Mouse (Mus musculus) macrophage (primary cell): Measurements from ENCODE around the gene Tmem125. TPM values are rescaled to one million over a fixed set of nuclear protein-coding genes. Genes with fewer than 3 reads are reported as not detected.

ENCODE experiments used
- H3K27ac ChIP-seq: fragments of 350-480 bp; formaldehyde crosslinking; 2 replicates; pipeline ENCODE4 v1.9.0; 2021
- H3K36me3 ChIP-seq: fragments of 350-480 bp; formaldehyde crosslinking; 2 replicates; pipeline ENCODE4 v1.9.0; 2021; ENCODE audit errors: inconsistent target
- H3K4me3 ChIP-seq: fragments of 350-480 bp; formaldehyde crosslinking; 2 replicates; pipeline ENCODE4 v1.9.0; 2021; ENCODE audit errors: inconsistent target
- H3K79me2 ChIP-seq: fragments of 350-480 bp; formaldehyde crosslinking; 2 replicates; pipeline ENCODE4 v1.9.0; 2021; ENCODE audit errors: inconsistent target
- WGBS: methylation state at CpG from one replicate; pipeline ENCODE4 v1.1.7; 2026; ENCODE audit warnings: inconsistent platforms; ENCODE audit not compliant: missing documents; 5-methylcytosine and 5-hydroxymethylcytosine counted together
- polyA plus RNA-seq: library from polyadenylated mRNA; stranded (reverse); fragments of 250-400 nt; gene quantifications from 3 replicates; pipeline ENCODE4 v1.2.4, GENCODE M21; 2018; ENCODE audit warnings: inconsistent platforms
- total RNA-seq, 78 experiments: library from RNA; depleted of rRNA; stranded (reverse); fragments of 250-400 nt; gene quantifications; 1 replicate in 9 of 78; 2 replicates in 24 of 78; 3 replicates in 43 of 78; 4 replicates in 2 of 78; pipeline ENCODE4 v1.2.4; 2018; ENCODE audit warnings: inconsistent platforms in 56 of 78

The Tmem125 gene
- not detected for total RNA-seq (2018; cell fraction: chromatin; rRNA removed)
- not detected for total RNA-seq (2018; cell fraction: cytosol; rRNA removed)
- total RNA-seq (2018; cell fraction: nucleus; rRNA removed): not detected
- not detected in 3 replicates for polyA plus RNA-seq

DNA sequence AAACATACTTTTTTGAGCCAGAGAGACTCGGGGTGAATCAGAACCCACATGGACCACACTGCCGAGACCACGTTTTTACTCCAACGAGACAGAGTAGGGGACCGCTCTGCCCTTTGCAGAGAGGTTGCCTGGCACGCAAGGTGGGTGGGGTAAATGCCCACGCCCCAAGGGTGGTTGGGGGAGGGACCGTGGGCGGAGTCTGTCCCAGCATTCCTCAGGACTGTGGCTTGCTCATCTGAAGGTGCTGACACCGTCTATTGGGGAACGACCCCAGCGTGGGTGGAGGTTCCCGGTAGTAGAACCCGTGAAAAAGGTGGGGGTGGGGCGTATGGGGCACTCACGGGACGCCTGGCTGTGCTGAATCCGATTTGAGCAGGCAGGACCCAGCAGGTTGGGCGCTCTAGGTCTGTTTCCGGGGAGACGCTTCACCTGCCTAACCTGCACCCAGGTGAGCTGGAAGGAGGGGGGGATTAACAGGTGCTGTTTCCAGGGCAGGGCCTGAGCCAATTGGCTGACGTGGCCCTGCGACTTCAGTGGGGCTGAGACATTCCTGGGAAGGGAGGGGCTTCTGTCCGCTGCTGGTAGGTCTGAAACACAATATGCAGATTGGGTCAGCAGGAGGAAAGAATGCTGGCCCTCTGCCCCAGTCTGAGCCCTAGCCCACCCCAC is at the start of gene Tmem125:
Gene Tmem125 (minus strand): TSS at position 453 of the 669 bp plus-strand sequence.
- Histone ChIP-seq H3K27ac (no peak within 1 kb of the TSS), H3K4me3 (no peak within 1 kb of the TSS), H3K79me2 (no peaks in the 10 kb centered on the region), H3K36me3 (no peaks in the 10 kb centered on the region)
- 9% methylated on average over 24 of the region's 24 CpGs for WGBS

DNA sequence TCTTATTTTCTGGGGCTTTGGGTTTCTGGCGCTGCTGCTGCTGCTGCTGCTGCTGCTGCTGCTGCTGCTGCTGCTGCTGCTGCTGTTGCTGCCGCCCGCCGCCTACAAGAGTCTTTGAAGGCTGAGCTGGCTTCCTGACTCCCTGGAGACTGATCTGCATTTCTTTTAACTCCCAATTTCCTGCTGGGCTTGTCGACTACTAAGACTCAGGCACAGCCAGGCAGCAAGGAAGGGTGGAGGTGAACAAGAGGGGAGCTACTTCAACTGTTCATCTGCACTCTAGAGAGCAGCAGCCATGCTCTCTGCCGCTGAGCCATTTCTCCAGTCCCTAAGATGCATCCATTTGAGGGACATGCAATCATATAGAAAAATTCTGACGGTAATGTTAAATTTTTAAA is 45.9 kb upstream of the Tmem125 start:
- Histone ChIP-seq H3K79me2 (no peaks in the 10 kb centered on the region), H3K36me3 (no peaks in the 10 kb centered on the region), H3K27ac (no peak overlapping the region), H3K4me3 (no peak overlapping the region)
- 41% methylated on average over 7 of the region's 7 CpGs for WGBS

DNA sequence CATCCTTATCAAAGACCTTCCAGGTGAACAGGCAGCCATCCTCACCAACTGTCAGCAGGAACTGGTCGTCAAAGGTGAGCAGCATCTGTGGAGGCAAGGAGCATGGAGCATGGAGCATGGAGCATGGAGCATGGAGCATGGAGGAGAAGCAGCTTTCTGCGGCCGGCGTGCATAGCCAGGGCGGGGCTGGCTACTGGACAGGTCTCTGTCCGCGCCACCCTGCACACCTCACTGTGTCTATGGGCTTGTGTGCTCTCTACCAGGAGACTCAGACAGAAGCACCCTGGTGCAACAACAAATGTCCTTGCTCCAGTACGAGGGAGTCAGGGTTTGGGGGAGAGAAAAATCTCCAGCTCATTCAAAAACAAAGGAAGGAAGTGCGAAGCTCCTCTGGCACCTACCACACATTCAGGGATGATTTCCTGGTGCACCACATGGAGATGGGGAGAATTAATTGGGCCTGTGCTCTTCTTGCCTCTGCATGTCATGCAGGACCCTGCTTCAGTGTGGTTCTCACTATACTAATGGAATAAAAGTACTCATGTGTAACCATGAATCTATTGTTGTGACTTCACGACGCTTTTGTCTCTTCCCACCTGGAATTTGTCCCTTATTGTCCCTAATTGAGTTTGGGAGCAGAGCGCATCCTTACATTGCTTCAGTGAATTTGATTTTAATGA is 45.3 kb upstream of the Tmem125 start:
- Histone ChIP-seq H3K36me3 (no peaks in the 10 kb centered on the region), H3K4me3 (no peak overlapping the region), H3K79me2 (no peaks in the 10 kb centered on the region), H3K27ac (no peak overlapping the region)
- WGBS: 80% methylated on average over 12 of the region's 12 CpGs

DNA sequence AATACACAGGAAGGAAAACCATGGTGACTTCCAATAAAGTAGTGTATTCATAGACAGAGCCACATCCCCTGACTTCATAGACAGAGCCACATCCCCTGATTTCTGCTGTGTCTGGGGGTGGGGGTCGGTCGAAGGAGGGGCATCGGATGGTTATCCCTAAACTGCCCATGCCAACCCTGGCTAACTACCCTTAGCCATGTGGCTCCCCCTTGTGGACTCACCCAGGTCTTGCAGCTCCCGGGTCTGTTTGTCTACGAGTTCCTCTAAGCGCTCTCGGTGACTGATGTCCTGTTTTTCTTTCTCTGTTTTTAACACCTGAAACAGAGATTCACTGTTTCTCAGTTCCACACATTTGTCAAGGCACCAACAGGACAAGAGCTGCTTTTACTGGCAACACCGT is 38.8 kb upstream of the Tmem125 start:
- Histone ChIP-seq H3K36me3 (no peaks in the 10 kb centered on the region), H3K27ac (no peak overlapping the region), H3K79me2 (no peaks in the 10 kb centered on the region), H3K4me3 (no peak overlapping the region)
- WGBS: 91% methylated on average over 8 of the region's 8 CpGs

DNA sequence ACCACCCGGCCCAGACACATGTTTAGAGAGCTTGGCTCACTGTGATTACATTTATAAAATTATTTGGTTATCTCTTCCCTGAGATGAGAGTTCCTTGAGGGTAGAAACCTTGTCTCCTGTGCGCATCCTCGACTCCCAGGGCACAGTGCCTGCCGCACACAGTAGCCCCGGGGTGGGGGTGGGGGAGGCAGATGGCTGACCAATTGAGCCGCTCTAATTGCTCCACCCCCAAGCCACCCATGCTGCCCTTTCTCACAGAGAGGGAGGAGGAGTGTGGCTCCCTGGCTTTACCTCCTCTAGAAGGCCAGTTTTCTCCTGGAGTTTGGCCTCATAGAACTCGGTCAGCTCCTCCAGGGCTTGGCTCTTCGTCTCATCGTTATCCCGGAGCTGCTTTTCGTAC is 37.7 kb upstream of the Tmem125 start:
- Histone ChIP-seq H3K79me2 (no peaks in the 10 kb centered on the region), H3K27ac (no peak overlapping the region), H3K4me3 (no peak overlapping the region), H3K36me3 (no peaks in the 10 kb centered on the region)
- 82% methylated on average over 11 of the region's 11 CpGs for WGBS

DNA sequence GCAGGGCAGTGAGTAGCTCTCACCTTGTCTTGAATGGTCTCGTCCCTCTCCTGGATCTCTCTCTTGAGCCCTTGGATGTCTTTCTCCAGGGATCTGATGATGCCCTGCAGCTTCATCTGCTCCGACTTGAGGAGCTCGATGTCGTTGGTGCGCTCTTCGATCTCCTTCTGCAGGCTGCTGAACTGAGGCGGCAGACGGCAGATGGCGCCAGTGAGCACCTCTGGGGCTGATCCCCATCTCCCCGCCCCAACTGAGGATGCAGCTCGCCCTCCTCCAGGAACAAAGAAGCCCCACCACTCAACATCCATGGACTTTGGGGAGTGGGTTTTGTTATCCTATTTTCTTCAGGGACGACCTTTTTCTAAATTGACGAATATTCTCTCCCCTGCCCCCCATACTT is 35.5 kb upstream of the Tmem125 start:
- Histone ChIP-seq H3K79me2 (no peaks in the 10 kb centered on the region), H3K27ac (no peak overlapping the region), H3K4me3 (no peak overlapping the region), H3K36me3 (no peaks in the 10 kb centered on the region)
- 52% methylated on average over 13 of the region's 13 CpGs for WGBS

DNA sequence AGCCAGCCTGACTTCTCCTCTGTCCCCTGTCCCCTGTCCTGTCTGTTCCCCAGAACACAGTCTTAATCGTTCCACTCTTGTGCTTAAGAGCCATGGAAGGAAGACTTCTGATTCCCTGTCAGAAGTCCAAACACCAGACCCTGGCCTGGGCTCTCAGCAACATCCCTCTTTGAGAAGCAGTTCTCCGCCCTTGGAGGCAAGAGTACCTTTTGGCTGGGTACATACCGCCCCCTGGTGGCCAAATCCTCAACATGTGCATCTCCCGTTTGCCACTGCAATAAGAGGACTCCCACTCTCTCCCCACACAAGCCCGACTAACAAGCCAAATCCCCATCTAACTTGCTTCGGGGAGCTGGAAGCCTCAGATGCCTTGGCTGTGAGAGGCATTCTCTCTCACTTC is 32.3 kb upstream of the Tmem125 start:
- H3K4me3 ChIP-seq: no peak overlapping the region
- H3K36me3 ChIP-seq: no peaks in the 10 kb centered on the region
- WGBS: 11% methylated on average over 6 of the region's 6 CpGs
- no peak overlapping the region for H3K27ac ChIP-seq
- no peaks in the 10 kb centered on the region for H3K79me2 ChIP-seq

DNA sequence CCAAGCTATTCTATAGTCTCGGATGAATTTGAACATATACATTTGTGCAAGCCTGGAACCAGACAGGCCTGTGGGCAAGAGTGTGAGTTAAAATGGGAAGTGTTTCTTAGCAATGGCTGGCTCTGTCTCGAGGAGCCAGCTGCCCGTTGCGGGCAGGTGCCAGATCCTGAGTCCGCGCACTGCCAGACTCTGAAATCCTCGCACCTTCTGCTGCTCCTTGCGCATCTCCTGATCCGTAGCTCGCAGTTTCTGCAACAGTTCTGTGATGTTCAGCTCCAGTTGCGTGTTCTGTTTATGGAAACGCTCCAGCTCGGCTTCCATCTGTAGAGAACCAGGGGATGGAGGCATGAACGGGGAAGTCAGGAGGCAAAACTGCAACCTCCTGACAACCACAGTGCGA is 27.6 kb upstream of the Tmem125 start:
- Histone ChIP-seq H3K4me3 (no peak overlapping the region), H3K79me2 (no peaks in the 10 kb centered on the region), H3K36me3 (no peaks in the 10 kb centered on the region), H3K27ac (no peak overlapping the region)
- 53% methylated on average over 14 of the region's 15 CpGs for WGBS

DNA sequence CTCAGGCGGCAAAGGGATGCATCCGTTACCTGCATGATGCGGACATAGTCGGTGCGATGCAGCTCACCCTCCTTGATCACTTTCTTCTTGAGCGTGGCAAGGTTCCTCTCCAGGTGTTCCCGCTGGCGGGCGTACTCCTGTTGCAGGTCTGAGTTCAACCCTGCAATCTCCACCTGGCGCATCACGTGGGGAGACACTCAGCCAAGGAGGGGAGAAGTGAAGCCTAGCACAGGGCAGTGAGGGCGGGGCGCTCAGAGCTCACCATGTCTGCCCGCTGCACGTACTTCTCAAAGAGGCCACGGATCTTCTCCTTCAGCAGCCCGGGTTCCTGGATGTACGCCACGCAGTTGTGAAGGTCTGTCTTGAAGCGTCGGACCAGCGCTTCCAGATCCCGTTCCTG is 25.5 kb upstream of the Tmem125 start:
- no peak overlapping the region for H3K27ac ChIP-seq
- no peaks in the 10 kb centered on the region for H3K36me3 ChIP-seq
- H3K79me2 ChIP-seq: no peaks in the 10 kb centered on the region
- no peak overlapping the region for H3K4me3 ChIP-seq
- WGBS: 77% methylated on average over 23 of the region's 23 CpGs

DNA sequence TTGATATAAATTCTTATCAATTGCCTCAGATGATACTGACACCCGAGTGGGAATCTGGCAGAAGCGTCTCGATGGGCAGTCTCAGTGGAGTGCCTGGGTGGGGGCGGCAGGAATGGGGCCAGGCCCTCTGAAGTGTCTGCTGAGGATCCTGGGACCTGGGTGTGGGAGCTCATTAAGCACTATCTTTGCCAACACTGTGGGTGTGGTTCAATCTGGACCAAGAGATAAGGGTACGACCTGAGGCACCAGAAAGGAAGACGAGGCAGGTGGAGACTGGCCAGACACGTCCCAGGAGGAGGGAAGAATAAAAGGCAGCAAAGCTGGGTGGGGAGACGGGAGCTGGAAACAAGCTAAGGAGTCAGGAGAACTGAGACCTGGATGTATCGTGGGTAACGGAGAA is 24.9 kb upstream of the Tmem125 start:
- Histone ChIP-seq H3K27ac (no peak overlapping the region), H3K79me2 (no peaks in the 10 kb centered on the region), H3K4me3 (no peak overlapping the region), H3K36me3 (no peaks in the 10 kb centered on the region)
- 84% methylated on average over 10 of the region's 10 CpGs for WGBS

DNA sequence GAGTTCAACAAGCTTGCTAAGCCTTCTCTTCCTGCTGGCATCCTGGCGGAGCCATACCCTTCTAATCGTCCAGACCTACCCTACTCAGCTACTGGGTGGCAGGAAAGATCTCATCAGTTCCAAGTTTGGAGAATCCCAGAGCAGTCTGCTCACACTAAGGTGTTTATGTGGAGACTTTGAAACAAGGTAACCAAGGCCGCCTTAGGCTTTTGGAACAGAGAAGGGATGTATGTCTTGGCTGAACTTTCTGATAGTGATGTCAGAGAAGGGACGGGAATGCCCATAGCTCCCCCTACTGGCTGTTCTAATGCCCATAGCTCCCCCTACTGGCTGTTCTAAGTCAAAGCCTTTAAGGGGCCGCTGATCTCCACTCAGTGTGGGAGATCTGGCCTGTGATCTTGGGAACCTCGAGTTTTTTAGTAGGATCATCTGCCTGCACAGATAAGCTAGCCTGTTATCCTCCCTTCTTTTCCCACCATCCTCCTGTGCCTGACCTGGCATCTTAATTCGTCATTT is 22.4 kb upstream of the Tmem125 start:
- Histone ChIP-seq H3K36me3 (no peaks in the 10 kb centered on the region), H3K4me3 (no peak overlapping the region), H3K27ac (no peak overlapping the region), H3K79me2 (no peaks in the 10 kb centered on the region)
- WGBS: 31% methylated on average over 7 of the region's 7 CpGs

DNA sequence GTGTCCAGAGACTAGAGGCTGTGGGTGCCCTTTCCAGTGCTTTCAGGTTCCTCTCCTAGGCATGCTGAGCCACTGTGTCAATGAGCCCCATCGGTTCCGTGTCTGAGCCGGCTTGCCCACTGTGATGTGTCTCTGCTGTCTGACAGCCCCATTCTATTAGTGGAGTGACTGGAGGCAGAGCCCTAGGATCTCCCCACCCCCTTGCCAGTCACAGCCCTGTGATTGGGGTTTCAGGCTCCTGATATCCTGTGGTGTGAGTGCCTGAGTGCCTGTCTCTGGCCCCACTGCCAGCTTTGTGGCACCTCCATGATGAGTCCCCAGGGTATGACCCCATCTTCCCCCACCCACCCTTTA is 21.1 kb upstream of the Tmem125 start:
- WGBS: 90% methylated on average over 3 of the region's 3 CpGs
- Histone ChIP-seq H3K4me3 (no peak overlapping the region), H3K79me2 (no peaks in the 10 kb centered on the region), H3K36me3 (no peaks in the 10 kb centered on the region), H3K27ac (no peak overlapping the region)

DNA sequence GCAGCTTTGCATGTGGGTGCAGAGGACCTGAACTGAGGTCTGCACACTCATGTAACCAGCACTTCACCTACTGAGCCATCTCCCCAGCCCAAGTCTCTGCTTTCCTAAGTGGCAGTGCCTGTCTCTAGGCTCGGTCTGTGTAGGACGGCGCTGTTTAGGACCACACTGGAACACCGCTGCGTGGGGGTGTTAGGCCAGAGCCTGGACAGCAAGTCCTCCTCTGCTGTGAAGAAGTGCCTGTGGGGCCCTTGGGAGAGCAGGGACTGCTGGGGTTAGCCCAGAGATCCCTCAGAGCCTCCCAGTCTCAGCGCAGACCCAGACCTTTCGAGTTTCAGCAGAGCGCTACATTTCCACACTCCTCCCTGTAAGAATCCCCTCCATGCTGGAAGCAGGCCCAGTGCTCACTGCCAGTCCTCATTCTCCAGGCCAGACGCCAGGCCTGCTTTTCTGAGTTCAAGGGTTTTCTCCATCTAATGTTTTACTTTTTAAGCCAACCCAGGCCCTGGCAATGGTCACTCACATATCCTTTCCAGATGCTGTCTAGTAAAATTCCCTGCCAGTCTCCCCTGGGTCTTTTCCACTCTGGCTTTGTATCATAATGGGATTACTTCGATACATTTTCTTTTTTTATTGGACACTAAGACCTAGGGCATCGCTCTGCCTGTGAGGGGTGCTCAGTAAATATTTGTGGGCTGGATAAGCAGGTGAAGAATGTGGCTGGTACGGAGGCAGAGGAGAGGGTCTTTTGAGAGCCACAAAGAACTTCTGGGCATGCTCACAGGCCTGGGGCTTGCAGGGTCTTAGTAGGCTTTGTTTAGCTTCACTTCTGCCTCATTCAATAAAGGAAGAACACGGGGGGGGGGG is 20.4 kb upstream of the Tmem125 start:
- no peak overlapping the region for H3K4me3 ChIP-seq
- no peaks in the 10 kb centered on the region for H3K79me2 ChIP-seq
- H3K27ac ChIP-seq: no peak overlapping the region
- 89% methylated on average over 13 of the region's 13 CpGs for WGBS
- H3K36me3 ChIP-seq: no peaks in the 10 kb centered on the region

DNA sequence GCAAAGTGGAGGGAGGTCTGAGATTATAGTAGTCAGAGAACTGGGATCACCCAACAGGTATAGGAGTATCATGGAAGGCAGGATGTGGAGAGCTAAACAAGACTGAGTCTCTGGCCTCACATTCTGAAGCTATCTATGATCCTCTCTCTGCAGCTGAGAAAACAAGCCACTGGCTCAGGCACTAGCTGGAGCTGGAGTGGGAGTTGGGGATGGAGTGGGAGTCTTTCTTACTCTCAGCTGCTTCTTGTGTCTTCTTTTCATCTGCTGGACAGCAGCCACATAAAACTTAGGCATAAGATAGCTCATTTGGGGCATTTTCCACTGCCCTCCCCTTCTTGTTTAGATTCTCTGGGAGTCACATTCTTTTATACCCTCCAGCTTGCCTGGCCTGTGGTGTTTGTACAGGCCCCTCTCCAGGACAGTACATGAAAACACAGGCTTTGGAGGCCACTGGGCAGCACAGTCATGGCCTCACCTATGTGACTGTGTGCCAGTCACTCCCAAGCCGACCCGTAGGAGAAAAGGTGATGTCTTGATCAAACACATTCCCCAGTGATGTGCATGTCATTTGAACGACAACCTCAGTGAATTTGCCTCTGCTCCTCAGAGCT is 9.3 kb upstream of the Tmem125 start:
- no peak overlapping the region for H3K4me3 ChIP-seq
- no peak overlapping the region for H3K27ac ChIP-seq
- H3K36me3 ChIP-seq: no peaks in the 10 kb centered on the region
- 95% methylated on average over 3 of the region's 3 CpGs for WGBS
- H3K79me2 ChIP-seq: no peaks in the 10 kb centered on the region
